Mouse (Mus musculus) CD4-positive helper T cell, adult 2 months (primary cell): ENCODE data around the gene Ccl8.

ENCODE experiments used
- DNase-seq: peaks from one replicate; pipeline ENCODE4 v3.0.0-alpha.2; 2012; ENCODE audit warnings: low read depth, missing footprints, low spot score

Gene Ccl8

DNA sequence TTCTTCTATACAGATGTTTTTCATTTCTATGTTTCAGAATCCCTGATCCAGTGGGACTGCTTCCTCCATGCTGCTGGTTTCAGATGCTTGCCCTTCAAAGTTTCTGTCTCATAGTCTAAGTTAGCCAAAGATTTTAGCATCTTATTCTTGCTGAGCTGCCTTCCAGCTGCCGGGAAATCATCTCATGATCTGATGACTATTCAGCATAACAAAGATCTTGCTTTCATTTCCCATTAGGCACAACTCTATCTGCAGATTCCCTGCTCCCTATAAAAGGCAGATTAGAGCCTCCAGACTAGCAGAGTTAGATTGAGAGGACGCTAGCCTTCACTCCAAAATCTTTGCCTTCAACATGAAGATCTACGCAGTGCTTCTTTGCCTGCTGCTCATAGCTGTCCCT, at the start of gene Ccl8:
Gene Ccl8 (plus strand): TSS at position 301 of the 400 bp plus-strand sequence.
- no peak for DNase-seq

DNA sequence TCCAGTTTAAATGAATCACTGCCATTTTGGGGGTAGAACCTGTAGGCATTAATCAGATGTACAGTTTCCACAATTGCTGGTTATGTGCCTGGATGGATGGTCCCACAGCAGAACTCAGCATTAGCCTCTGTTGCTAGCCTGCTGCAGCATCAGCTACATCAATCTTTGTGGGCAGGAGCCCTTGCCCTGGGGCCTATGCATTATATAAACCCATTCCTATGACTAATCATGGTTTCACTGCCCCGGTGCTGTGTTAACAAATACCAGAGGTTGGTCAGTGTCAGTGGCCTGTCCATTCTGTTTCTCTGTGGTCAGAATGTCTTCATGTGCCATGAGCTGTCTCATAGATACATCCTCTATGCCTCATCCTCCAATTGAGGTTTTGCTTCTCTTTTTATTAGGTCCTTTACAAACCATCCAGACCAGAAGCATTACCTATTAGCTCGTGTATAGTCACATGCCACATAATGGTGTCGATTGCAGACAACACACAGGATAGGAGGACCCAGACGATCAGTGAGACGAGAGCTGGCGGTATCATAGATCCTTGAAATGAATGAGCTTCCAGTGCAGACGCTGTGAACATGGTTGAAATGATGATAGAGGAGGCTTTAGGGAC, 47.9 kb upstream of the Ccl8 start:
- DNase-seq, result no peak

DNA sequence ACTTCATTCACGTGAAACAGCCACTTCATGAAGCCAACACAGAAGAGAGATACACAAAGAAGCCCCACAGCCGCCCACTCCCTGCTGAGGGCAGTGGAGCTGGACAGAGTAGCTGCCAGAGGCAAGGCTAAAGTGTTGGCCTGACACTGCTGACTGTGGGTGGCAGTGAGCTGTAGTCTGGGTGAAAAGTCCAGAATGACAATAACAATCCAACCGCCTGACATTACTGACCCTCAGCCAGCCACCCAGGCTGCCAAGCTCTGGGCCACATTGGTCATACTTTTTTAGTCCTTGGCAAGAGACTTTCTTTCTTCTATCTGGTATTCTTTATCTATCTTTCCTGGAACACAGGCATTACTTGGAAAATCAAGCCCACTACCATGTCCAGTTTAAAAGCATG, 43.9 kb upstream of the Ccl8 start:
- DNase-seq, result no peak

DNA sequence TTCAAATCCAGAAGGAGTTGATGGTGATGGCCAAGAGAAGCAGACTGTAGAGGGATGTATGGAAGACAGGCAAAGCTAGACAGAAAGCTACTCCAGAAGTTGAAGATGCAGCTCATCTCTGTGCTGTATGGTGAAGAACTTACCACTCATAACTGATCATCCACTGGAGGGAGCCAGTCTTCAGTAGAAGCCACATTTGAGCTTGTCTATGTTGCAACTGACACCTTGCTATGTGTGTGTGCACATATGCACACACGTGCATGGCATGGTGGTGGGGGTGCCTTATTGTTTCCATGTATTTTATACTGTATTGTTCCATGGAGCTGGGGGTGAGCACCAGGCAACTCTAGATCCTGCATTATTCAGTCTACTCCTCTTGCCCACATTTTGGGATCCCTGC, 42.6 kb upstream of the Ccl8 start:
- no peak for DNase-seq

DNA sequence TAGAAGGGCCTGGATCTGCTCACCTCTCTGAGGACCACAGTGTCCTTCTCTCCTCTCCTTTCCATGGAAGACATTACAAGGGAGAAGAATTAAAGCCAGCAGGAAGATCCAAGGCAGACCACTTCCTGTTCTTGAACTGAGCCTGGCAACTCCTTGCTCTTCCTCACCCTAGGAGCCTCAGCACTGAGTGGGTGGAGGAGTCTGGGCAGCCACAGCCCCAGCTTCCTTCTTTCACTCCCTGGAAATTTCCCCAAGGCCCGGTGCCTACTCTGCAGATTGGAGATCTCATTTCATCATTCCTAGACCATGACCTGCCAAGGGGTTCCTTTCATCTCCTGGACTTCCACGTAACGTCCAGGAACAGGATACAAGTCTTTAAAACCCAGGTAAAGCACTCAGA, 42.0 kb upstream of the Ccl8 start:
- DNase-seq, result no peak

DNA sequence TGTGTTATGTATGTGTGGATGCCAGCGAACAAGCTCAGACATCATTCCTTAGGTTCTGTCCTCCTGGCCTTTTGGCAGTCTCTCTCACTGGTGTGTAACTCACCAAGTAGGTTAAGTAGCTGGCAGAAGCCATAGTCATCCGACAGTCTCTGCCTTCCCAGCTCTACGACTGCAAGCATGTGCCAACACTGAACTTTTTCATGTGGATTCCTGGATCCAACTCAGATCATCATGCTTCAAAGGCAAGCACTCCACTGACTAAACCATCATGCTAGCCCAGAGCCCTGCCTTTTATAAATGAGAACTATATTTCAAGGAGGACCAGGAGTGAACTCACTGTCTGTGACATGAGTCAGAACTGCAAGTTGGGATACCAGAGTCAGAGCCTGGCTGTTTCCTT, 41.3 kb upstream of the Ccl8 start:
- DNase-seq, result no peak

DNA sequence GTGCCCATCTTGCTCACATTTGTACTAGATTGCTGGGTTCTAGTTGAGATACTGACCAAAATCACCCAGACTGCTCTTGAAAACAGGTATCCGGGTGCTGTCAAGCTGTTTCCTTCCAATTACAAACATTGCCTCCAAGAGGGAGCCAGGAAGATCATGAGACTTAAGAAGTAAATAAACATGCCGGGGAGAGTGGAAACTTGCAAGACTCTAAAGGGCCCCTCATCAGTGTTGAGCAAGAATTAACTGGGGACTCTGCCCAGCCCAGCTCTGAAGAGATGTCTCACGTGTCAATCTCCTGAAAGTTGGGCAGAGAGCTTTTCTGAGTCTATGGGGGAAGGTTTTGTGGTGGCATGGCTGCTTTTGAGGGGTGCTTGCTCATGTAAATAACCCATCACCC, 38.0 kb upstream of the Ccl8 start:
- no peak for DNase-seq

DNA sequence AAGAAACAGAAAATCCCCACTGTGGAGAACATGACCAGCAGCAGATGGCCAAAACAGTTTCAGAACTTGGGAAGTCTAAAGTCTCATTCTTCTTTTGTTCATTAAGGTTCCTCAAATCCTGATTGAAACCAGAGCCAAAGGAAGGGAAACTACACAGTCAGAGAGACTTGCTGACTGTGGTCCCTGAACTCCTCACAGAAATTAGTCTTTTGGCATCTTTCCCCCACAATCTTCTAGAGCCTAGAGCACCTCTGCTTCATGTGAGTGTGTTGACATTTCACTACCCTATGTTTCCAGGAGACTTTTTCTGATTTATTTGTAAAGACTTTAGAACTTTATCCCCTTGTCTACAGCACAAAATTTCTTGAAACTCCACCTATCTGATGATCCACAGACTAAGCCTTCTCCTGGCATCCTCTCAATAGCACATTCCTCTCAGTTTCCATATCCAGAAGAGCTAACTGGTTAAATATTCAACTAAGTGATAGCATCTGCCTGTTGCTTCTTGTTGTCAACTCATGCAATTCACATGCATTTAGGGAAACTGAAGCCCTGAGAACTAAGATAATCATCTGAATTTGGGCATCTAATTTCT, 36.8 kb upstream of the Ccl8 start:
- no peak for DNase-seq

DNA sequence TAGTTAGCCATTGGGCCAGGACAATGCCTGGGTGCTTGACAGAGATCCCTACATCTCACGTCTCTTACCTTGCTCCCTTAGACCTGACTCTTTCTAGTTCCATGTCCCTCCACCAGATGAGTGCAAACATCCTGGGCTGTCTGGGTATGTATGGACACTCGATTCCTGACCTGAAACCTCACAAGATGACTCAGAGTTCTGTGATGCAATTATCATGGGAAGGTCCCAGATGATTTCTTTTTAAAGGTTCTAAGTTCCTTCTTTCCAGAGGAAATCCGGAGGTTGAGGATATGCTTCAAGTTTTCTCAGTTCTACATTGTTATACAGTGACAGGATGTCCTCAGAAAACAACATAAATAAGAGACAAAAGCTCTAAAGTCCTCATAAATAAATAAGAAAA, 34.1 kb upstream of the Ccl8 start:
- no peak for DNase-seq

DNA sequence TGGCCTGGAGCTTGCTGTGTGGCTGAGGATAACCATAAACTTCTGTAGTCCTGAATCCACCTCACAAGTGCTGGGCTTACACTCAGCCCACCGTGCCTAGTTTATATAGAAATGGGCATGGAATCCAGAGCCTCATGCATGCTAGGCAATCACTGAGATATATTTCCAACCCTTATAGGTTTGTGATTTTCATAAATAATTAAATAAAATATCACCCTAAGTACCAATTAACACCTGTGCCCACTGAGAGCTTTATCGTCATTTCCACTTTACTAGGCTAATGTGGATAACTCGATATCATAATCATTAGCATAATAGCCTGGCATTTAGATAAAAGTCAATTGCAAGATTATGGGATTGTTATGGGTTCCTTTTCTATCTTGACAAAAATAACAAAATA, 30.6 kb upstream of the Ccl8 start:
- DNase-seq, result no peak

DNA sequence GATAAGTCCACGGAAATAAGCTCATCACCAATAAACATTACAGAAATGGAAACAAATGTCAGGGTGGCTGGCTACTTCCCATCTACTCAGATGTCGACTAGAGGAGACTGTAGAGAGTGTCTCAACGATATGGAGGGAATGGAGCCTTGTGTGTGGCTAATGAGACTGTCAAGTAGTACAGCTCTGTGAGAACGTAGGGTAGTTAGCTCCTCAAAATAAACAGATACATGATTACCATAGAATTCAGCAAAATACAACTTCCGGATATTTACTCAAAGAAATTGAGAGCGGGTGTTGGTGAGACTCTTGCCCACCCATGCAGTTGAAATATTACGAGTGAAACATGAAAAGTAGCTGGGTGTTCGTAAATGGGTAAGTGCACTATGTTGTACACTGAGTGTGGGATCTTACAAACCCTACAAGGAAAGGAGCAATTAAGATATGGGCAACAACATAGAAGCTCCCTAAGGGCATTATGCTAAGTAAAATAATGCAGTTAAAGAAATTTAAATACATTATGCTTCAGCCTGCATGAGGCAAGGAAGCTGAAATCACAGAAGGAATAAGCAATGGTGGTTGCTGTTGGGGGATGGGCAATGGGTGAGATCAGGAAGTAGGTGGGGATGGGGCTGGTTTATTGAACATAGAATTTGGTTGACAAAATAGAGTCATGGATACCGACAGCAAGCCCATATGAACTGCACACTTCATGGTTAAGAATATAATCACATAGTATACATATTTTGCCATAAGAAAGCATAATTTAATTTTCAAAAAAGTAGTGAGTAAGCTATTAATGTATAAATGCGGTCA, 15.3 kb upstream of the Ccl8 start:
- DNase-seq, result no peak

DNA sequence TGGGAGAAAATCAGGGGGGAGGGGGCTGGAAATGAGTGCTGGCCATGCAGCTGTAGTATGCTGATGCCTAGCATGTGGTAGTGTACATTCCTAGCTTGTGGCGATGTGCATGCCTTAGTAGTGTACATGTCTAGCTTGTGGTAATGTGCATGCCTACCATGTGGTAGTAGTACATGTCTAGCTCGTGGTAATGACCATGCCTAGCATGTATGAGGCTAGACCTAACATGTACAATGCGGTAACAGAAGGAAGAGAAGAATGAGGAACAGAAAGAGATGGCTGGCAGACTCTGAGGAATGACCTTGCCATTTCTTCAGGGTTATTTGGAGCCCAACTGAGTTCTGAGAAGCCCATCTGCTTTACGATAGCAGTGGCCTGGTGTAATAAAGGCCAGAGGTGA, 13.9 kb upstream of the Ccl8 start:
- DNase-seq, result no peak

DNA sequence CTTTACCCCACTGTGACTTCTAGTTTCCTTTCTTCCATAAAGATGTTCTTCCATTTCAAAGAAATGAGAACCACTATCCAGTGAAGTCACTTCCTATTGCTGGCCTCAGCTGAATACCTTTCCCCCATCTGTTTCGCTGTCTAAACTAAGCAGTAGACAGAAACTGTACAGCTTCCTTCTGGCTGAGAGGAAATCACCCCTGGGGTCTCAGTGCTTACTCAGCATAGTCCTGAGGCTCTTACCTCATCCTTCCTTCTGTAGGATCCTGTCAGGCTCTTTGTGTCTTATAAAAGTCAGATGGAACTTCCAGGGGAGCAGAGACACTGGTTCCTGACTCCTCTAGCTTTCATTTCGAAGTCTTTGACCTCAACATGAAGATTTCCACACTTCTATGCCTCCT, 13.5 kb upstream of the Ccl8 start, which contains the start of gene Ccl12:
Gene Ccl12 (plus strand): TSS at position 317 of the 400 bp plus-strand sequence.
- no peak for DNase-seq

DNA sequence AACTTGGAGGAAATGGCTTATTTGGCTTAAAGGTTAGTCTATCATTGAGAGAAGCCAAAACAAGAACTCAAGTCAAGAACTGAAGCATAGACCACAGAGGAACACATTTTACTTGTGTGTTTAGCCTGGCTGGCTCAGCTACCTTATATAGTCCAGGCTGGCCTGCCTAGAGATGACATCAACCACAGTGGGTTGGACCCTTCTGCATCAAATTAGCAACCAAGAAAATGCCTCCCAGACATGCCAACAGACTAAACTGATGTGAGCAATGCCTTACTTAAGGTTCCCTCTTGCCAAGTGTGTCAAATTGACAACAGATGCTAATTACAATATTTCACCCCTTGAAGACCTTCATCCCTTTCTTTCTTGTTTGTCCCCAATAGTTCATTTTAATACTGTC, 5.4 kb upstream of the Ccl8 start:
- no peak for DNase-seq

DNA sequence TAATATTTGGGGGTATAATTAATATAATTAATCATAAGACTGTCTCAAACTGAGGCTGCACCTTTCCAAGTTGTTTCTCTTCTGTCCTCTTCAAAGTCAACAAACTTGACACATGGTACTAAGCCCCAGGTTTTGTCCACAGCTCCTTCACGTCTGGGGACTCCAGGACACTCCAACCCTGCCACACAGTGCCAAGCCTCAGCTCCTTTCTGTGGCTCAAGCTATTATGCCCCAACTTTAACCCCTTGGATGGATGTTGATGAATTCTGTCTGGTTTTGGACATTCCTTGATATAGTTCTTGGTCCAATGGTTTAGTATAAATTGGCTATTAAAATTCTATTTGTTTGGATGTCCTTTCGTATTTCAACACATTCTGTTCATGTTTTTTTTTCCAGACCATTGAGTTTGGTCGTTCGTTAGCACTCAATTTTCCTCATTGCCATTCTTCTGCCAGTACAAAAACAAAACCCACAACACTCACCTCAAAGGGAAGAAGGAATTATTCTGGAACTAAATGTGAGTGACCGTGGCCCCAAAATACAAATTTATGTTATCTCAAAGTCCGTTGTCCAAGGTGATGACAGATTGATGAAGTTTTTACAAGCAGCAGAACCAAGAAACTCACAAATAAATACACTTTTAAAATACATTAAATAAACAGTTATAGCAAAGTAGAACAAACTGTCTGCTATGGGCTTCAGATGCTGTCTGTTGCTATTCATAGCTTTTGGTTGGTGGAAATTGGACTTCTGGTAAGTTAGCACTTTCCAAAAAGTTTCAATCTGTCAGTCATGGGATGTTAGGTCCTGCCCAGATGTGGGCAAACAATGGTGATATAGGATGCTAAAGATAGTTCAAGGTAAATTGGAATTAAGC, 4.4 kb upstream of the Ccl8 start:
- DNase-seq, result no peak

DNA sequence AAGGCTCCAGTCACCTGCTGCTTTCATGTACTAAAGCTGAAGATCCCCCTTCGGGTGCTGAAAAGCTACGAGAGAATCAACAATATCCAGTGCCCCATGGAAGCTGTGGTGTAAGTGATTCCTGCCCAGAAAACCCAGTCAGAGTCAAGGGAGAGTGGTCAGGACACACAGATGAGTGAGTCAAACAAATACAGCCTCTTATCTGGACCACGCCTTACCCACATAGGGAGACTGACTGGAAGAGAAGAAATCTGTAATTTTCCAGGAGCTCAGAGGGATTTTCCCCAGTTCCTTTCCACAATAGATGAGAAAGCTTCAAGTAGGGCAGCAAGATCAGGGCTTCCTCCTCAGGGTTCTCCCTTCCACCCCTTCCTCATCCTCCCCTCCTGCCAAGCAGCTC, 1.1 kb downstream of the Ccl8 start:
- DNase-seq, result no peak

DNA sequence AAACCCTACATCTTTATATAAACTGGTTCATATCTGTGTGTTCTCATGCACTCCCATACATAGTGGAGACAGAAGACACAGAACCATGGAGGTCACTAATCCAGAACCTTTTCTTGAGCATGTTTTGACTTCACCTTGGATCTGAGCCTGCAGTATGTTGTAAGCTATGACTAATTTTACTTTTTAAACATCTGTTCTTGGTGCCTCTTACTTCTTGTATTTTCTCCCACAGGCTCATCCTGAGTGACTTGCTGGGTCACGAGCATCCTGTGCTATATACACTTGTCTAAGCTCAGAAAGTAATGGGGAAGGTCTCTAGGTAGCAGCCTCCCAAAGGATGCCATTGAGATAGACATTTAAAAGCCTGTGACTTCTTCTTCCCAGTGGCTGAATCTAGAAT, 18.0 kb downstream of the Ccl8 start:
- DNase-seq, result no peak

DNA sequence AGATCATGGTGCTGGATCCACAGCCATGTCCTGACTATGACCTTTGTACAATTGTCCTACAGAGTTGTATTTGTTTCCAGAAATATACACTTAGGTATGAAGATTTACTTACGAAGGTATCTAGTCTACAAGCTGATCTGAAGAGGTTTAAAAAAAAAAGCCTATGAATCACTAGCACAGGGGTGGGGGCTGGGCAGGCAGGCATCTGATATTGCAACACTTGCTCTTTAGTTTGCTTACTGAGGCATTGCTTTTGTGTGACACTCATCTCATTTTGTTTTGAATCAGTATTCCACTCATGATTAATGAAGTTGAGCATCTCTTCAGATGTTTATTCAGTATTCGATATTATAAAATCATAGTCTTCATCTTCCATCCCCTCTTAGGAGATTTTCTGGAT, 21.2 kb downstream of the Ccl8 start:
- DNase-seq, result no peak

DNA sequence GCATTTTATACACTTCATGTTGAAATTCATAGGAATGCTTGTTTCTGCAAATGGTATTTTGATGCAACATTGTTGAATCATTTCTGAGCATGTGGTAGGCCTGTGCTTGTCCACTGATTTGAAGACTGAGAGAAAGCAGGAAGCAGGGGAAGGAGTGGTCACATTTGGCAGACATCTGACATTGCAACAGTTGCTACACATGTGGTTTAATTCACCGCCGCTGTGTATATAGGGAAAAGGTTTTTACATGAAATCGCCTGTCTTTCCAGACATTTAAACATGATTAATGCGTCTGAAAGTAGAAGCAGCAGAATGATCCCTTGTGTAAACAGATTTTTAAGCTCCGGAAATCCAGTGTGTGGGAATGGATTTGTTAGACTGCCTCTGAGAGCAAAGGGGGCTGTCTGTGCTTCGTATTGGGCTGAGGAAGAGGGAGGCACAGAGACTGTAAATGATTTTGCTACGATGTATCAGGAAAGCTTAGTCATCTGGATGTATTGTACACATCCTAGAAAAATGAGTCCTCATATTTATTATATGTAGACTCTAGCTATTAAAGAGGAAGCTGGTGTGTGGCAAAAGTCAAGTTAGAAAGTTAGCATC, 24.6 kb downstream of the Ccl8 start:
- DNase-seq, result no peak

DNA sequence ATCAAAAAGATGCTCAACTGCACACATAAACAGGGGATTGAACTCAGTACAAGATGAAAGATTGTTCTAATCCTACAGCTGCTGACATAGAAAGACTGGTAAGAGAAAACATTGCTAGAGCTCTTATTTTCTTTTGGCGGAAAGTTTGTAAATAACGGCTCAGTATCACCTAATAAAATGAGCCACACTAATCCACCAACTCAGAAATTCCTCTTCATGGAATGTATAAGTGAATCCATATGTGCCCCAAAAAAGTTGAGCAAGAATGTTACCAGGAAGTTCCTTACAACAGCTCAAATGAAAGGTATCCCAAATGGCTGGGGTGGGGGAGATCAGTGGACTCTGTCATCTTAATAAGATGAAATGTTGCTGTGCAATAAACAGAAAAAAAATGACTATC, 44.1 kb downstream of the Ccl8 start:
- DNase-seq, result no peak

DNA sequence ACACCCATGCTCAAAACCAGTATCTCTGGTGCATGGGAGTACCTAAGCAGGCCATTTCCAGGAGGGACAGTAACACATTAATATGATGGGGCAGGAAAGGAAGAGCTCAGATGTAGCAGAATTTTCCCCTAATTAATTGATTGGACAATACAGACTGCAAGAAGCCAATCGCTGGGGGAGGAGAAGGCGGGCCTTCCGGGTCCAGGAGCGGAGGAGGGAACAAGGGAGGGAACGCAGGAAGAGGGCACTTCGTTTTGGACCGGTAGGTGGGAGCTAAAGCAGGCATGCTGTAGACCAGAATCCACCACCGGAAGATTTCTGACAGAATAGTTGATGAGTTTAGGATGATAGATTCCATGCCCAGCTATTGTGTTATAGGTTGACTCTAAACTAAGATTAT, 48.3 kb downstream of the Ccl8 start:
- no peak for DNase-seq
